Mouse (Mus musculus) mature B cell (primary cell): ENCODE measurements around the gene Iqcj.
"Not testable (repeated sequence)": the region's sequence is repeated elsewhere in the genome, so short reads cannot be mapped to it uniquely, and the experiment has no call there.

Source experiments
- in situ Hi-C: fragments of 300-500 bp; cut with MboI; formaldehyde crosslinking; loops from 2 replicates; pipeline ENCODE4 v1.14.3; 2019

Iqcj gene

GRCm38 (mm10) chr3:68071395-68072386 is 179.7 kb downstream of the Iqcj start:
- in situ Hi-C loops: no loop called here

DNA sequence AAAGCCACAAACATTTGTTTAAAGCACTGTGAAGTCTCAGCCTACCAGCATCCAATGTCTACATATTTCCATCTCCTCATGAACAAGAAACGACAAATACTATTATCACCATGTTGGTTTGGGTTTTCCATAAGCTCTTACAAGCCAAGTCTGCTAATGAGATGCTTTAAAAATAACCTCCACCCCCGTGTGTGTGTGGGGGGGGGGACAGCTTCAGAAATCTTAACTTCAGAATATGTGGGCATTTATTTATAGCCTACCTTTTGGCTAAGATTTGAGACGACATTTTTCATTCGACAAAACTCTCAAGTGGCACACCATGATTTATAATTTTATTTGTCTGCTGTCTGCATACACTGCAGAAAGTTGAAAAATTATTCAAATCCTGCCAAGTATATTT is 185.4 kb downstream of the Iqcj start:
- in situ Hi-C loops: no loop called here

- in situ Hi-C loops: no loop called here
These were observed 193.0 kb downstream of the Iqcj start for GRCm38 (mm10) chr3:68085024-68085423.

DNA sequence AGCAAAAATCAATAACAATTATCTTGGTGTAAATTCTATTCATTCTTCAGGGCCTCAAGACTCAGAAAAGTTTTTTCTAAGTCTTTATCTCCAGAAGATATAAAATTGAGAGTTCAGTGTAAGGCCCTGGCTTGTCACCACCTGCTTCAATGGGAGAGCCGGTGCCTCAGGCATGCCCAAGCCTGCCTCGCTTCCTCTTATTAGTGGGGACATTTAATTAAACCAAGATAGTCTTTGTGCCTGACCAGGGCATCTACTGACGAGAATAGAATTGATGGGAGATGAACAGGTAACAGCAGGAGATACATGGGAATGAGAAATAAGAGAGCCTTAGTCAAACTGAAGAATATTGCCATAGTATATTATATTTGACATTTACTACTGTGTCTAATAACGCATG is 200.1 kb downstream of the Iqcj start:
- in situ Hi-C loops: no loop called here

DNA sequence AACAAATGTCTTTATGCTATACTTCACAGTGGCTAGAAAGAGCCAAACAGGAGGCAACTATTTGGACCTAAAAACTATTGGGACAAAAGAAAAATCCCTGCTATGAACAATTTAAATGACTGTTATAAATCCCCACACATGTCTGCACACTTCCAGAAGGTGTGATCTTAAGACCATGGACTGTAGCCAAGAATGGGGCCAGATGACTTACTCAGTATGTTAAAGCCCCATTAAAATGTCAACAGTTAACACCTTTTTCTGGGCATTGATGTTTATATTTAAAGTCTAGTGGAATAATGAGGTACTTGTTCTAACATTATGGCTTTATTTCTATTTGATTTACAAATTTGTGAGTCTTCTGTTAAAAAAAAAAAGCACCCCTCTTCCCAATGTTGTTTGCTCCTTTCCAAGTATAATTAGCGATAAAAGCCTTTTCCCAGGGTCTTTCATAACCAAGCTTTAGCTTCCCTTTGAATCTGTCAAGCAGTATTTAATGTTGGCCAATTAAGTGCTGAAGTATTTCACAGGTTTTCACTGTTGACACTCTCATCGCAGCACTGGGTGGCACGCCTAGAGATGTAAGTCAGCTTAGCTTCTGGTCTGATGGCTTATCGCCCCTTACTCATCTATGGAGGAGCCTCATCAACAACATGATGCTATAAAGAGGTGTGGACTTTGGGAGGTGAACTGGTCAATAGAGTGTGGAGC is 204.9 kb downstream of the Iqcj start:
- in situ Hi-C loops: no loop called here

- in situ Hi-C loops: not testable (repeated sequence)
These were observed 207.5 kb downstream of the Iqcj start for GRCm38 (mm10) chr3:68099561-68099960.

DNA sequence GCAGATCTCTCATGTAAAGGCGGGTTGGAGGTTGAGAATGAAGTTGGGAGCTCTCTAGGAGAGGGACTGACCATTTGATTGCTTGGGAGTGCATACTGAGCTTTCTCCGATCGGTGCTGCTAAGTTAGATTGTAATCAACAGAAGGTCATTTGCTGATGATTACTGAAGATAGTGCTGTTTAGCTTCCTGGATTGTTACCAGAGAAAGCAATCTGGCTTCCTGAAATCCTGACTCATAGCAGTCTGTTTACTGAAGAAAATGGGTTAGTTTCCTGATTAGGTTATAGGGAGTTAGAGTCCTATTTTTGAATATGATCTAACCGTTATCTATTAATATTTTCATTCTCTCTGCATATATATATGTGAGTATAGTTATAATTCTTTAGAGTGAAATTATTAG is 209.3 kb downstream of the Iqcj start:
- in situ Hi-C loops: no loop called here

DNA sequence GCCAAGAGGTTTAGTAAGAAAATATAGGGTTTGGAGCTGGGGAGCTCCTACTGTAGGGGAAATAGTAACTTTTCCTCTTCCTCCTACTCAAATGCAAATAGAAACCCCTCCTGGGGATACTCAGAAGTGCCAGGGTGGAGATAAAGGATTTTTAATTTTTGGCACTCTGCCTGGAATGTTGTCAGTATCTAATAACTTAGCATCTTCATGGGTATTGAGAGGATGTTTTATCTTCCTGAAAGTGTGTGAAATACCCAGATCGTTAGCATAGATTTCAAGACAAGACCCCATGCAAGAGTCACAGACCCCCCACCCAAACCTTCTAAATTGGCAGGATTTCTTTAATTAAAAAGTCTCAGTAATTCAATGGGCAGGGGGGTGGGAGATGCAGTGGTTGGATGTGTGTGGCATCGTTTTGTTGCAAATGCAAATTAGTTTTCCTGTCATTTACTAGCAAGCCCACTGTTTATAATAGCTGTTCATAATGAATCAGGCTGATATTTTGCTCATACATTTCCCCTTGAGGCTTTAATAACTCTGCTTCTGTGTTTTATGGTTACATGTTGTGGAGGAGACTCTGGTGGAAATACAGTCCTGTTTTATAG is 213.2 kb downstream of the Iqcj start:
- in situ Hi-C loops: no loop called here
